Mouse (Mus musculus) C2C12 (cell line): ENCODE measurements around the gene Rnf214.

Experiments
- CTCF ChIP-seq: IDR thresholded peaks from one replicate; pipeline ENCODE4 v1.5.1; 2011; ENCODE audit not compliant: control insufficient read depth, insufficient read depth, insufficient read length
- USF1 ChIP-seq: IDR thresholded peaks from one replicate; pipeline ENCODE4 v1.6.1; 2011; ENCODE audit warnings: low read depth, mild to moderate bottlenecking, control low read depth, moderate library complexity

DNA sequence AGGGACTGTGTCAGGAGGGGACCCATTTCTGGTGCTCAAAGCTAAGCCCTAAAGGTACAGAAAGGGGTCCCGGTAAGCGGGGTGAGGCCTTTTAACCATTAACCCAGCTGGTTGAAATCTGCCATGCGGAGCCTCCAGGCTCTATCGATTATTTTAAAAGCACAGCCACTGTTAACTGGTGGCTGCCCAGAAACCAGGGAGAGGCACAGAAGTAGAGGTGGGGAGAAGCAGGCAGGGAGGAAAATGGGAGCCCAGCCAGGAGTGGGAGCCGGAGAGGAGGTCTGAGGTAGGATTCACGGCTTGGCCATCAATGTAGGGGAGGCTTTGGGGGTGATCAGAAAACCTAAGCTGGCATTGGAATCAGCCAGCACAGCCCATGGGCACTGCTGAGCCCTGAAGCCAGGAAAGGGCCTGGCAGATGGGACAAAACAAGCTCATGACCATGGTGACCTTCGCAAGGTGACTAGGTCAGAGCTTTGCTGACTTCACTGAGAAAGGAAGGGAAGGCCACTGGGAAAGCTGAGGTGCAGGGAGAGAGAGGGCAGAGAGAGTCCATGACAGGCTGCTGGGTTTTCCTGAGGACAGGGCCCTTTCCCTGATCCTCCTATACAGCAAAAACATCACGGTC, 56.1 kb downstream of the Rnf214 start:
- no peak for TF ChIP-seq CTCF
- no peak for TF ChIP-seq USF1
